Mouse (Mus musculus) kidney, embryonic 16.5 days (tissue): ENCODE measurements around the gene Tdrd1. TPM values are rescaled to one million over a fixed set of nuclear protein-coding genes. Genes with fewer than 3 reads are reported as not detected.

Experiments
- ATAC-seq: fragments of 200-750 bp; cut with Nextera tagmentation; 2 replicates; pipeline ENCODE4 v1.8.0; 2017; ENCODE audit warnings: moderate TSS enrichment; ENCODE audit not compliant: low FRiP score, low TSS enrichment
- H3K27ac ChIP-seq: fragments of 300-500 bp; sonication (generic); 2 replicates; pipeline ENCODE4 v1.5.1; 2014; ENCODE audit warnings: low read length
- H3K27me3 ChIP-seq: fragments of 300-500 bp; sonication (generic); 2 replicates; pipeline ENCODE4 v1.6.1; 2014; ENCODE audit warnings: low read length, control low read depth, mixed read lengths; ENCODE audit not compliant: insufficient read depth
- H3K36me3 ChIP-seq: fragments of 300-500 bp; sonication (generic); 2 replicates; pipeline ENCODE4 v1.6.1; 2014; ENCODE audit warnings: low read length, control low read depth, mixed read lengths; ENCODE audit not compliant: insufficient read depth
- H3K4me1 ChIP-seq: fragments of 300-500 bp; sonication (generic); 2 replicates; pipeline ENCODE4 v1.6.1; 2014; ENCODE audit warnings: low read length, control low read depth, mixed read lengths; ENCODE audit not compliant: insufficient read depth
- H3K4me2 ChIP-seq: fragments of 300-500 bp; sonication (generic); replicated peaks from 2 replicates; pipeline ENCODE4 v1.6.1; 2014; ENCODE audit warnings: low read depth, low read length
- H3K4me3 ChIP-seq: fragments of 300-500 bp; sonication (generic); 2 replicates; pipeline ENCODE4 v1.5.1; 2014; ENCODE audit warnings: mild to moderate bottlenecking, low read length
- H3K9ac ChIP-seq: fragments of 300-500 bp; sonication (generic); replicated peaks from 2 replicates; pipeline ENCODE4 v1.6.1; 2014; ENCODE audit warnings: low read length
- H3K9me3 ChIP-seq: fragments of 300-500 bp; sonication (generic); 2 replicates; pipeline ENCODE4 v1.6.1; 2016; ENCODE audit warnings: low read length, control low read depth
- WGBS: fragments of 180-500 bp; shearing (Covaris S2); extraction: QIAGEN DNeasy Blood & Tissue Kit; methylation state at CpG from one replicate; pipeline ENCODE4 v1.1.7; 2014; 5-methylcytosine and 5-hydroxymethylcytosine counted together
- polyA plus RNA-seq: library from polyadenylated mRNA; unstranded; fragments of >200 nt; fragmentation: Nextera tagmentation; extraction: Ambion mirVana; gene quantifications from 2 replicates; pipeline ENCODE4 v1.2.1, GENCODE M21; 2015

Tdrd1 gene
- polyA plus RNA-seq, 1 experiment from 2014 or later, result 1.00 TPM

DNA sequence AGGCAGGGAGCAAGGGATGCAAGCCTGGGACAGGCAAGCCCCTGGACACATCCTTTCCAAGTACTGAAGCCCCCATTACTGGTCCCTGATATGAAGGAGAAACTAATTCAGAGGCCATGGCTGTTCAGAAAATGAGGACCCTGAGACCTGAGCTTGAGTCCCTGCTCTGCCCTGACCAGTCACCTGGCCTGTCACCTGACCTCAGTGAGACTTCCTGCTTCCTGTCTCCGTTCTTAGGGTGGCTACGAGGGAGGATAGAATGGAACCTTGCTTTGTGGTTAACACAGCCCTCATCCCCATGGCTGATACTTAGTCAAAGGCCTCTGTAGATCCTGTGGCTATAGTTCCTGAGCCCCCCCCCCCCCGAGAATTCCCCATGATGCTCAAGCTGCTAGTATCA is 78.1 kb downstream of the Tdrd1 start:
- no peak for ATAC-seq
- no peak overlapping the region for H3K9ac ChIP-seq
- H3K27me3 ChIP-seq, result no peaks in the 10 kb centered on the region
- H3K9me3 ChIP-seq, result no peaks in the 10 kb centered on the region
- H3K4me2 ChIP-seq, result no peak overlapping the region
- no peak overlapping the region for H3K4me3 ChIP-seq
- H3K27ac ChIP-seq, result no peak overlapping the region
- WGBS, result 69% methylated on average over 3 of the region's 3 CpGs
- H3K36me3 ChIP-seq, result no peaks in the 10 kb centered on the region
- H3K4me1 ChIP-seq, result peaks cover 13% of the 10 kb centered on the region

GRCm38 (mm10) chr19:56905395-56905794 is 79.4 kb downstream of the Tdrd1 start:
- Histone ChIP-seq H3K4me3 (no peak overlapping the region), H3K27me3 (no peaks in the 10 kb centered on the region), H3K27ac (no peak overlapping the region), H3K4me1 (peaks cover 7% of the 10 kb centered on the region), H3K4me2 (no peak overlapping the region), H3K9me3 (no peaks in the 10 kb centered on the region), H3K9ac (no peak overlapping the region), H3K36me3 (no peaks in the 10 kb centered on the region)
- no peak for ATAC-seq
- WGBS, result 84% methylated on average over 7 of the region's 7 CpGs

GRCm38 (mm10) chr19:56907850-56908249 is 81.8 kb downstream of the Tdrd1 start:
- Histone ChIP-seq H3K27me3 (no peaks in the 10 kb centered on the region), H3K36me3 (no peaks in the 10 kb centered on the region), H3K9me3 (no peaks in the 10 kb centered on the region), H3K4me2 (no peak overlapping the region), H3K4me3 (no peak overlapping the region), H3K27ac (no peak overlapping the region), H3K9ac (no peak overlapping the region), H3K4me1 (peaks cover 9% of the 10 kb centered on the region; the same call in 1 of the 2 replicates)
- ATAC-seq, result no peak
- 31% methylated on average over 3 of the region's 3 CpGs for WGBS

DNA sequence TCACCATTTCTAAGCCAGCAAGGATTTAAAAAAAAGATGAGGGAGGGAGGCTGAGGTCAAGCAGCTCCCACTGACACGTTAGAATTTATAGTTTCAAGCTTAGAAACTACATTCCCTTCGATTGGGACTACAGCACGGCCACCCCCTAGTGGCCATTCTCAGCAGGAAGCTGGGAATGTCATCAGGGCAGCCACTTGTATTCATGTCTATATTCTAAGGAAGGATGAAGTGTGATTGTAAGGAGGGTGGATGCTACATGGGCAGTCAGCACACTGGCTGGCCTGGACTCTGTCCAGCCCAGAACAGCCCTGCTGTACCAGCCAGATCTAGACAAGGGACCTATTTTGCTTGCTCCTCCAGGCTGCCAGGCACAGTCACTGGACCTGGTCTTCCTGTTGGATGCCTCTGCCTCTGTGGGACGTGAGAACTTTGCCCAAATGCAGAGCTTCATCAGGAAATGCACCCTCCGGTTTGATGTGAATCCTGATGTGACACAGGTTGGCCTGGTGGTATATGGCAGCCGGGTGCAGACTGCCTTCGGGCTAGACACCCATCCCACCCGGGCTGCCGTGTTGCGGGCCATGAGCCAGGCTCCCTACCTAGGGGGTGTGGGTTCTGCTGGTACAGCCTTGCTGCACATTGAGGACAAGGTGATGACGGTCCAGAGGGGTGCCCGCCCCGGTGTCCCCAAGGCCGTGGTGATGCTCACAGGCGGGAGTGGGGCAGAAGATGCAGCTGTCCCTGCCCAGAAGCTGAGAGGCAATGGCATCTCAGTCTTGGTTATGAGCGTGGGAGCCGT is 82.7 kb downstream of the Tdrd1 start:
- Histone ChIP-seq H3K9ac (no peak overlapping the region), H3K4me1 (peaks cover 13% of the 10 kb centered on the region; the same call in 1 of the 2 replicates), H3K36me3 (no peaks in the 10 kb centered on the region), H3K4me3 (no peak overlapping the region), H3K4me2 (no peak overlapping the region), H3K27ac (no peak overlapping the region), H3K27me3 (no peaks in the 10 kb centered on the region), H3K9me3 (no peaks in the 10 kb centered on the region)
- 73% methylated on average over 17 of the region's 17 CpGs for WGBS
- ATAC-seq, result peak; percentile 44

DNA sequence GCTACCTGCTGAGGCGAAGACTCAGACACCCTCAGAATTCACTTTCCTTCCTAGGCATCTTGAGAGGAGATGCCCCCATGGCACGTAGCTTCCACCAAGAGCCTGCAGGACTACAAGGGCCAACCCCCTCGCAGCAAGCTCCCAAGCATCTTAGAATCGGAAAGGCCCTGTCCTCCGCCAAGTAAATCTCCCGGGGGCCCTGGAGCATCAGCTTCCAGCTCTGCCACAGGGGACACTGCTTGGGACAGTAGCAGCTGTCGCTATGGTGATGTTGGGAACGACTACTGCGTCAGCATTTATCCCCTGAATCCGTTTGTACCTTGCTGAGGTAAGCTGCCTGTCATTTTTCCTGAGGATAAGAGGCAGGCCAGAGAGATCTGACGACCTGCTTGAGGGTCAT is 84.6 kb downstream of the Tdrd1 start:
- H3K27me3 ChIP-seq, result no peaks in the 10 kb centered on the region
- no peak overlapping the region for H3K4me2 ChIP-seq
- no peaks in the 10 kb centered on the region for H3K9me3 ChIP-seq
- H3K9ac ChIP-seq, result no peak overlapping the region
- peaks cover 9% of the 10 kb centered on the region; the same call in 1 of the 2 replicates for H3K36me3 ChIP-seq
- 68% methylated on average over 11 of the region's 11 CpGs for WGBS
- ATAC-seq, result no peak
- peaks cover 14% of the 10 kb centered on the region for H3K4me1 ChIP-seq
- H3K27ac ChIP-seq, result no peak overlapping the region
- no peak overlapping the region for H3K4me3 ChIP-seq

- H3K4me1 ChIP-seq, result peaks cover 11% of the 10 kb centered on the region
- no peaks in the 10 kb centered on the region for H3K27me3 ChIP-seq
- H3K9ac ChIP-seq, result no peak overlapping the region
- peaks cover 9% of the 10 kb centered on the region; the same call in 1 of the 2 replicates for H3K36me3 ChIP-seq
- ATAC-seq, result peak; percentile 12; the same call in 1 of the 2 replicates
- WGBS, result 52% methylated on average over 4 of the region's 4 CpGs
- H3K4me2 ChIP-seq, result no peak overlapping the region
- H3K27ac ChIP-seq, result peak overlapping the region; percentile 80
- no peaks in the 10 kb centered on the region for H3K9me3 ChIP-seq
- H3K4me3 ChIP-seq, result no peak overlapping the region
Observed at GRCm38 (mm10) chr19:56913761-56914160, 87.8 kb downstream of the Tdrd1 start.

GRCm38 (mm10) chr19:56914658-56915057 is 88.6 kb downstream of the Tdrd1 start:
- Histone ChIP-seq H3K4me1 (peaks cover 11% of the 10 kb centered on the region), H3K36me3 (peaks cover 9% of the 10 kb centered on the region; the same call in 1 of the 2 replicates), H3K9ac (no peak overlapping the region), H3K27me3 (no peaks in the 10 kb centered on the region), H3K4me2 (no peak overlapping the region), H3K4me3 (no peak overlapping the region), H3K27ac (peak overlapping the region; percentile 80), H3K9me3 (no peaks in the 10 kb centered on the region)
- 94% methylated on average over 3 of the region's 3 CpGs for WGBS
- no peak for ATAC-seq

- Histone ChIP-seq H3K36me3 (peaks cover 9% of the 10 kb centered on the region; the same call in 1 of the 2 replicates), H3K27me3 (no peaks in the 10 kb centered on the region), H3K27ac (peak overlapping the region; percentile 80), H3K4me2 (no peak overlapping the region), H3K9ac (no peak overlapping the region), H3K4me3 (no peak overlapping the region), H3K9me3 (no peaks in the 10 kb centered on the region), H3K4me1 (peaks cover 13% of the 10 kb centered on the region)
- ATAC-seq, result peak; percentile 80
- WGBS, result 52% methylated on average over 6 of the region's 6 CpGs
Observed at GRCm38 (mm10) chr19:56915084-56915483, 89.1 kb downstream of the Tdrd1 start.
